Mouse (Mus musculus) G1E (cell line): ENCODE results near the gene Golga2. TPM values are rescaled to one million over a fixed set of nuclear protein-coding genes. Genes with fewer than 3 reads are reported as not detected.

Experiments used
- ATAC-seq: 2 replicates; pipeline ENCODE4 v1.8.0; 2016; ENCODE audit warnings: mild to moderate bottlenecking; ENCODE audit not compliant: insufficient number of reproducible peaks, poor library complexity, low FRiP score, severe bottlenecking; ENCODE audit errors: extremely low read depth
- DNase-seq: peaks from one replicate; pipeline ENCODE4 v3.0.0; 2012; ENCODE audit warnings: low spot score
- H3K27me3 ChIP-seq: 2 replicates; pipeline ENCODE4 v1.6.1; 2012; ENCODE audit warnings: mild to moderate bottlenecking, low read length, inconsistent platforms; ENCODE audit not compliant: insufficient read depth
- H3K36me3 ChIP-seq: replicated peaks from 2 replicates; pipeline ENCODE3; 2012; ENCODE audit warnings: mild to moderate bottlenecking, inconsistent platforms
- H3K4me1 ChIP-seq: 2 replicates; pipeline ENCODE4 v1.6.1; 2012; ENCODE audit warnings: low read depth, low read length, inconsistent platforms, mixed read lengths; ENCODE audit not compliant: insufficient read depth
- H3K4me3 ChIP-seq: 2 replicates; pipeline ENCODE4 v1.5.1; 2012; ENCODE audit warnings: low read depth, mild to moderate bottlenecking, inconsistent platforms, low read length, moderate library complexity, mixed read lengths
- H3K9me3 ChIP-seq: replicated peaks from 2 replicates; pipeline ENCODE4 v1.6.1; 2012; ENCODE audit warnings: inconsistent platforms
- CTCF ChIP-seq: IDR thresholded peaks from 2 replicates; pipeline ENCODE4 v1.5.1; 2012; ENCODE audit warnings: low read depth, low read length, inconsistent platforms, mixed read lengths
- GATA1 ChIP-seq: IDR thresholded peaks from 2 replicates; pipeline ENCODE4 v1.6.1; 2012; ENCODE audit warnings: borderline replicate concordance, low read length, inconsistent platforms, mixed read lengths
- GATA2 ChIP-seq: IDR thresholded peaks from 2 replicates; pipeline ENCODE4 v1.6.1; 2012; ENCODE audit warnings: low read depth, low read length, inconsistent platforms, borderline replicate concordance
- POLR2AphosphoS5 ChIP-seq: IDR thresholded peaks from 2 replicates; pipeline ENCODE4 v1.6.1; 2012; ENCODE audit warnings: low read depth, low read length, inconsistent platforms; ENCODE audit not compliant: insufficient replicate concordance
- TAL1 ChIP-seq: conservative IDR thresholded peaks from 2 replicates; pipeline ENCODE4 v1.6.1; 2012; ENCODE audit warnings: low read depth, low read length, inconsistent platforms, mixed read lengths
- polyA plus RNA-seq: library from polyadenylated mRNA; stranded (reverse); fragments of >175 nt; gene quantifications from 2 replicates; pipeline ENCODE4 v1.2.3, GENCODE M21; 2012
- total RNA-seq, 2 experiments: library from RNA; stranded (forward) in 1 of 2; stranded (reverse) in 1 of 2; fragments of 200-1000 nt in 1 of 2; fragments of >200 nt in 1 of 2; fragmentation: Nextera tagmentation in 1 of 2; gene quantifications; 2 replicates each; pipeline ENCODE4 v1.2.3; 2014 to 2017

Gene Golga2
- total and polyA plus RNA-seq, 3 experiments = 24.3 to 35.6 (median 24.5) TPM

GRCm38 (mm10) chr2:32320721-32321120 is 33.5 kb downstream of the Golga2 start:
- ATAC-seq (no peak), DNase-seq (no peak)
- Histone ChIP-seq H3K36me3 (no peaks in the 10 kb centered on the region), H3K9me3 (no peaks in the 10 kb centered on the region), H3K4me1 (peaks cover 7% of the 10 kb centered on the region), H3K4me3 (no peak overlapping the region), H3K27me3 (peaks cover 57% of the 10 kb centered on the region)
- TF ChIP-seq POLR2AphosphoS5 (no peak), CTCF (no peak), GATA1 (no peak), GATA2 (no peak), TAL1 (no peak)

- no peaks in the 10 kb centered on the region for H3K9me3 ChIP-seq
- no peak for DNase-seq
- no peak overlapping the region for H3K4me3 ChIP-seq
- peaks cover 52% of the 10 kb centered on the region for H3K27me3 ChIP-seq
- TF ChIP-seq POLR2AphosphoS5 (no peak), GATA1 (no peak), GATA2 (no peak), TAL1 (no peak), CTCF (no peak)
- no peaks in the 10 kb centered on the region for H3K36me3 ChIP-seq
- no peak for ATAC-seq
- H3K4me1 ChIP-seq = peaks cover 7% of the 10 kb centered on the region
Observed at GRCm38 (mm10) chr2:32321591-32322298, 34.6 kb downstream of the Golga2 start.

- Histone ChIP-seq H3K4me1 (peaks cover 5% of the 10 kb centered on the region), H3K27me3 (peaks cover 46% of the 10 kb centered on the region), H3K4me3 (no peak overlapping the region), H3K36me3 (no peaks in the 10 kb centered on the region), H3K9me3 (no peaks in the 10 kb centered on the region)
- DNase-seq (no peak), ATAC-seq (no peak)
- TF ChIP-seq CTCF (no peak), GATA2 (no peak), GATA1 (no peak), TAL1 (no peak), POLR2AphosphoS5 (no peak)
Observed at GRCm38 (mm10) chr2:32322754-32323741, 35.9 kb downstream of the Golga2 start.

GRCm38 (mm10) chr2:32324322-32324721 is 37.1 kb downstream of the Golga2 start:
- no peak for DNase-seq
- ATAC-seq = no peak
- TF ChIP-seq GATA1 (no peak), POLR2AphosphoS5 (no peak), CTCF (no peak), GATA2 (no peak), TAL1 (no peak)
- no peaks in the 10 kb centered on the region for H3K9me3 ChIP-seq
- H3K36me3 ChIP-seq = no peaks in the 10 kb centered on the region
- peaks cover 50% of the 10 kb centered on the region for H3K27me3 ChIP-seq
- H3K4me3 ChIP-seq = no peak overlapping the region
- peaks cover 2% of the 10 kb centered on the region; the same call in 1 of the 2 replicates for H3K4me1 ChIP-seq

GRCm38 (mm10) chr2:32325342-32325741 is 38.2 kb downstream of the Golga2 start:
- H3K4me3 ChIP-seq = no peak overlapping the region
- H3K27me3 ChIP-seq = peaks cover 51% of the 10 kb centered on the region
- no peak for TF ChIP-seq CTCF
- no peak for TF ChIP-seq GATA1
- no peak for TF ChIP-seq TAL1
- no peak for TF ChIP-seq POLR2AphosphoS5
- TF ChIP-seq GATA2 = no peak
- no peaks in the 10 kb centered on the region for H3K9me3 ChIP-seq
- H3K36me3 ChIP-seq = no peaks in the 10 kb centered on the region
- DNase-seq = no peak
- no peak for ATAC-seq
- H3K4me1 ChIP-seq = no peaks in the 10 kb centered on the region

GRCm38 (mm10) chr2:32327200-32327599 is 40.0 kb downstream of the Golga2 start:
- Histone ChIP-seq H3K36me3 (no peaks in the 10 kb centered on the region), H3K27me3 (peaks cover 51% of the 10 kb centered on the region), H3K4me1 (no peaks in the 10 kb centered on the region), H3K4me3 (no peak overlapping the region), H3K9me3 (no peaks in the 10 kb centered on the region)
- TF ChIP-seq GATA2 (no peak), POLR2AphosphoS5 (no peak), TAL1 (no peak), CTCF (no peak), GATA1 (no peak)
- ATAC-seq (no peak), DNase-seq (no peak)
